Mouse (Mus musculus) cerebellum, adult 2 months (tissue): ENCODE data around the gene Nfat5.

Source experiments
- CTCF ChIP-seq: fragments of 200-500 bp; IDR thresholded peaks from 2 replicates; pipeline ENCODE4 v1.5.1; 2011; ENCODE audit warnings: low read depth, mild to moderate bottlenecking, control low read depth, low read length, moderate library complexity, borderline replicate concordance; ENCODE audit not compliant: insufficient read depth
- POLR2A ChIP-seq: fragments of 200-500 bp; IDR thresholded peaks from 2 replicates; pipeline ENCODE4 v1.6.1; 2011; ENCODE audit warnings: low read length, control low read depth, borderline replicate concordance; ENCODE audit not compliant: insufficient read depth

GRCm38 (mm10) chr8:107270287-107270686 is 23.0 kb upstream of the Nfat5 start:
- TF ChIP-seq POLR2A = no peak
- no peak for TF ChIP-seq CTCF
